Mouse (Mus musculus) midbrain, postnatal 0 days (tissue): ENCODE data around the gene Skap1. TPM values are rescaled to one million over a fixed set of nuclear protein-coding genes. Genes with fewer than 3 reads are reported as not detected.

ENCODE experiments used
- ATAC-seq: fragments of 200-750 bp; cut with Nextera tagmentation; 2 replicates; pipeline ENCODE4 v1.8.0; 2017; ENCODE audit warnings: moderate number of reproducible peaks, mild to moderate bottlenecking, moderate TSS enrichment, moderate library complexity; ENCODE audit not compliant: low FRiP score
- DNase-seq: peaks from one replicate; pipeline ENCODE4 v3.0.0-alpha.2; 2015; ENCODE audit warnings: low spot score
- H3K27ac ChIP-seq: fragments of 300-500 bp; sonication (generic); 2 replicates; pipeline ENCODE4 v1.5.1; 2014; ENCODE audit warnings: low read depth, mild to moderate bottlenecking, low read length, mixed read lengths
- H3K27me3 ChIP-seq: fragments of 300-500 bp; sonication (generic); 2 replicates; pipeline ENCODE4 v1.6.1; 2014; ENCODE audit warnings: low read length, control low read depth, mixed read lengths; ENCODE audit not compliant: insufficient read depth
- H3K36me3 ChIP-seq: fragments of 300-500 bp; sonication (generic); 2 replicates; pipeline ENCODE4 v1.6.1; 2014; ENCODE audit warnings: low read length, control low read depth, mixed read lengths; ENCODE audit not compliant: insufficient read depth
- H3K4me1 ChIP-seq: fragments of 300-500 bp; sonication (generic); 2 replicates; pipeline ENCODE4 v1.6.1; 2014; ENCODE audit warnings: mild to moderate bottlenecking, control low read depth, antibody characterized with exemption, low read length, mixed read lengths; ENCODE audit not compliant: insufficient read depth
- H3K4me2 ChIP-seq: fragments of 300-500 bp; sonication (generic); 2 replicates; pipeline ENCODE4 v1.6.1; 2014; ENCODE audit warnings: low read depth, mild to moderate bottlenecking, low read length, mixed read lengths; ENCODE audit not compliant: poor library complexity, severe bottlenecking
- H3K4me3 ChIP-seq: fragments of 300-500 bp; sonication (generic); 2 replicates; pipeline ENCODE4 v1.5.1; 2014; ENCODE audit warnings: low read depth, mild to moderate bottlenecking, low read length, moderate library complexity
- H3K9ac ChIP-seq: fragments of 300-500 bp; sonication (generic); replicated peaks from 2 replicates; pipeline ENCODE4 v1.6.1; 2014; ENCODE audit warnings: mild to moderate bottlenecking, low read length, moderate library complexity, mixed read lengths; ENCODE audit not compliant: poor library complexity, severe bottlenecking
- H3K9me3 ChIP-seq: fragments of 300-500 bp; sonication (generic); 2 replicates; pipeline ENCODE4 v1.6.1; 2016; ENCODE audit warnings: low read length, control low read depth
- CTCF ChIP-seq: IDR thresholded peaks from 2 replicates; pipeline ENCODE4 v1.5.1; 2016; ENCODE audit warnings: antibody characterized with exemption, mild to moderate bottlenecking
- WGBS: fragments of 180-500 bp; shearing (Covaris S2); extraction: QIAGEN DNeasy Blood & Tissue Kit; methylation state at CpG from one replicate; pipeline ENCODE4 v1.1.7; 2014; 5-methylcytosine and 5-hydroxymethylcytosine counted together
- polyA plus RNA-seq: library from polyadenylated mRNA; unstranded; fragments of >200 nt; fragmentation: Nextera tagmentation; extraction: Ambion mirVana; gene quantifications from 2 replicates; pipeline ENCODE4 v1.2.1, GENCODE M21; 2015
- total RNA-seq: library from RNA; depleted of rRNA; stranded (reverse); fragments of >200 nt; gene quantifications from 2 replicates; pipeline ENCODE4 v1.2.3, GENCODE M21; 2014

The Skap1 gene
- total and polyA plus RNA-seq, 2 experiments from 2014 or later = 1.0 to 3.2 TPM

- Histone ChIP-seq H3K27ac (no peak overlapping the region), H3K4me1 (no peaks in the 10 kb centered on the region), H3K9ac (no peak overlapping the region), H3K4me2 (no peak overlapping the region), H3K36me3 (no peaks in the 10 kb centered on the region), H3K9me3 (no peaks in the 10 kb centered on the region), H3K4me3 (no peak overlapping the region), H3K27me3 (no peaks in the 10 kb centered on the region)
- WGBS = 77% methylated on average over 1 of the region's 1 CpGs
- no peak for TF ChIP-seq CTCF
- DNase-seq (no peak), ATAC-seq (no peak)
Observed at GRCm38 (mm10) chr11:96658420-96658819, 194.0 kb downstream of the Skap1 start.

DNA sequence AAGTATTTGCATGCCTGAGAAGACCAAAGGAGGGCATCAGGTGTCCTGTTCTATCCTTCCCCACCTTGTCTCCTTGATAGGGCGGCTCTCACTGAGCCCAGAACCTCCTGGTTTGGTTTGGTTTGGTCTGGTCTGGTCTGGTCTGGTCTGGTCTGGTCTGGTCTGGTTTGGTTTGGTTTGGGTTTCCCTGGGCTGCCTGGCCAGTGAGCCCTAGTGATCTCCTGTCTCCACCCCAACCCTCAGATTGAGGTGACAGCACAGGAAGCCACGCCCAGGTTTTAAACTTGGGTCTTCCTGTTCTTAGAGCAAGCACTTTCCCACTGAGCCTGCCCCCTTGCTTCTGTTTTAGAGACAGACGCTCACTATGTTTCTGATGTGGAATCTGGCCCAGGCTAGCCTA lies 202.5 kb downstream of the Skap1 start:
- Histone ChIP-seq H3K9ac (no peak overlapping the region), H3K4me2 (no peak overlapping the region), H3K4me1 (no peaks in the 10 kb centered on the region), H3K4me3 (no peak overlapping the region), H3K9me3 (no peaks in the 10 kb centered on the region), H3K27me3 (no peaks in the 10 kb centered on the region), H3K36me3 (no peaks in the 10 kb centered on the region), H3K27ac (no peak overlapping the region)
- no peak for ATAC-seq
- WGBS = 82% methylated on average over 3 of the region's 3 CpGs
- no peak for DNase-seq
- no peak for TF ChIP-seq CTCF

DNA sequence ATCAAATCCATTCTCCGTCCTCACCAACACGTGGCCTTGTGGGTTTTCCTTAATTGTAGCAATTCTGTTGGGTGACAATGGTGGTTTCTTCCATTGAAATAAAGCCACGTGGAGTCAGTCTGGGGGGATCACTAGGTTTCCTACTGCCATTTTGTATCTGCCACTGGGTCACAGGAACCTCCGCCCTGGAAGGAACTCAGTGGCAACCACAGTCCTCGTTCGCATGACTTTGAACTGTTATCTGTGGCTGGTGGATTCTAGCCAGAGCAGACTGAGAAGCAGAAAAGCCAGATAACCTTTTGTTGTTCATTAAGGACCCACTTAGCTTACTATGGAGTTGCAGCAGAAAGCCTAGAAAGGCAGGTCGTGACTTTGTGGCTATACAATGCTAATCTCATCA lies 204.0 kb downstream of the Skap1 start:
- no peak for TF ChIP-seq CTCF
- Histone ChIP-seq H3K27me3 (no peaks in the 10 kb centered on the region), H3K4me2 (no peak overlapping the region), H3K27ac (no peak overlapping the region), H3K4me1 (no peaks in the 10 kb centered on the region), H3K9ac (no peak overlapping the region), H3K9me3 (no peaks in the 10 kb centered on the region), H3K36me3 (no peaks in the 10 kb centered on the region), H3K4me3 (no peak overlapping the region)
- ATAC-seq (no peak), DNase-seq (no peak)
- WGBS = 79% methylated on average over 7 of the region's 7 CpGs

DNA sequence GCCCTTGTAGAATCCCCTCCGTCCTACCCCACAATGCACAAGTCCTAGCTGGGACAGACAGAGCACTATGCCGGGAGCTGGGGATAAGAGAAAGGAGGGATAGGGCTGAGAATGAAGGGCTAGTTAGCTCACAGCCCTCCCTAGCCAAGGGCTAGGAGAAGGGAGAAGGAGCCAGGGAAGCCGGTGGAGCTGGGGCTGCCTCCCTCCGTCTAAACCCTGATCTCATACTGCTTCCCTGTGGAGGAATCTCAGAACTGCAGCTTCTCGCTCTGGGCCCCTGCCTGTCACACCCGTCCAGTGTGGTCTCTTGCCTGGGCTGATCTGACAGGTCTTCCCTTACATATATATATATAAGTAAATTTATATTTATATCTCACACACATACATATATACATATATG lies 209.4 kb downstream of the Skap1 start:
- Histone ChIP-seq H3K4me2 (peak overlapping the region; percentile 27), H3K27ac (no peak overlapping the region), H3K9me3 (no peaks in the 10 kb centered on the region), H3K4me1 (no peaks in the 10 kb centered on the region), H3K36me3 (no peaks in the 10 kb centered on the region), H3K27me3 (no peaks in the 10 kb centered on the region), H3K4me3 (no peak overlapping the region), H3K9ac (no peak overlapping the region)
- no peak for ATAC-seq
- 9% methylated on average over 6 of the region's 6 CpGs for WGBS
- DNase-seq = peak; percentile 75
- TF ChIP-seq CTCF = peak; percentile 71

- Histone ChIP-seq H3K36me3 (no peaks in the 10 kb centered on the region), H3K9me3 (no peaks in the 10 kb centered on the region), H3K4me2 (no peak overlapping the region), H3K9ac (no peak overlapping the region), H3K27me3 (no peaks in the 10 kb centered on the region), H3K27ac (no peak overlapping the region), H3K4me3 (no peak overlapping the region), H3K4me1 (no peaks in the 10 kb centered on the region)
- DNase-seq (no peak), ATAC-seq (no peak)
- TF ChIP-seq CTCF = no peak
- 47% methylated on average over 8 of the region's 8 CpGs for WGBS
Observed at GRCm38 (mm10) chr11:96674786-96675365, 210.5 kb downstream of the Skap1 start.

DNA sequence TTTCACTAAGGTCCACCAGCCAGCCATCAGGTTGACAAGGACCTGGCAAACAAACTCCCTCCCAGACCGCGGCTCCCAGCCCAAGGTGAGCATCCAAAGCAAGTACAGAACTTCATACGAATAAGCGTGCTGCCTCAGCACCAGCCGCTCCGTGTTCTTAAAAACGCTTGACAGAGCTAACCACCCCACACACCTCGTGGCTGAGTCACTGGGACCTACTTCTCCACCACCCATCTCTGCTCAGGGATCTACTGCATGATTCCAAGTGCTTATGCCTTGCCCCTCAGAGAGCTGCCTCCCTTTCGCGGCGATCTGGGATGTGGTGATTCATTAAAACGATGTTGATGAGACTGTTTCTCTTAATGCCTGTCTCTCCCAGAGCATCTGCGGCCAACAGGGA lies 213.6 kb downstream of the Skap1 start:
- Histone ChIP-seq H3K4me1 (no peaks in the 10 kb centered on the region), H3K36me3 (no peaks in the 10 kb centered on the region), H3K9me3 (no peaks in the 10 kb centered on the region), H3K27me3 (no peaks in the 10 kb centered on the region), H3K27ac (no peak overlapping the region), H3K9ac (no peak overlapping the region), H3K4me3 (no peak overlapping the region), H3K4me2 (no peak overlapping the region)
- WGBS = 89% methylated on average over 13 of the region's 13 CpGs
- TF ChIP-seq CTCF = no peak
- ATAC-seq (no peak), DNase-seq (no peak)
